In genomic region chr12:95558706-95559406, GRCm38 (mm10) we compare ENCODE assay signal across 18 mouse cellular contexts.
DNase-seq lines count a peak whose midpoint lies in the region; ATAC-seq and TF ChIP-seq lines count a peak whose summit lies in the region.
"Had no signal": no experiment of that assay in that cellular context is flagged by ENCODE, and none has a peak within 500 bp of the region (broad histone marks: within the 10 kb centered on the region; RNA-seq: fewer than 3 reads in every experiment).

No protein-coding gene starts in this region.

- 31% methylated on average over 6 of the region's 6 CpGs for WGBS in forebrain, embryonic 13.5 days
- WGBS in hindbrain, embryonic 16.5 days = 41% methylated on average over 6 of the region's 6 CpGs
- WGBS in stomach, postnatal 0 days = 72% methylated on average over 6 of the region's 6 CpGs

- peaks cover 7% of the 10 kb centered on the region for H3K4me1 ChIP-seq in forebrain, embryonic 13.5 days
- H3K4me1 ChIP-seq in hindbrain, embryonic 16.5 days (ENCODE audit: control insufficient read depth, insufficient read depth, low read depth, low read length) = no peaks in the 10 kb centered on the region
- no peaks in the 10 kb centered on the region for H3K4me1 ChIP-seq in stomach, postnatal 0 days (replicated peaks; ENCODE audit: control insufficient read depth, insufficient read depth)

- peak; percentile 81 for ATAC-seq in forebrain, embryonic 13.5 days
- ATAC-seq in hindbrain, embryonic 16.5 days = peak; percentile 52; the same call in 1 of the 2 replicates
- no peak for ATAC-seq in stomach, postnatal 0 days (ENCODE audit: low FRiP score, low TSS enrichment)

- H3K4me3 ChIP-seq in forebrain, embryonic 13.5 days = no peak overlapping the region
- H3K4me3 ChIP-seq in hindbrain, embryonic 16.5 days (ENCODE audit: low read length) = no peak overlapping the region
- H3K4me3 ChIP-seq in stomach, postnatal 0 days (ENCODE audit: low read depth, low read length) = no peak overlapping the region

- H3K9me3 ChIP-seq in forebrain, embryonic 13.5 days (replicated peaks) = no peaks in the 10 kb centered on the region
- H3K9me3 ChIP-seq in hindbrain, embryonic 16.5 days (ENCODE audit: control insufficient read depth, low read length) = no peaks in the 10 kb centered on the region
- no peaks in the 10 kb centered on the region for H3K9me3 ChIP-seq in stomach, postnatal 0 days (ENCODE audit: control insufficient read depth, low read length)

- no peak for TF ChIP-seq EP300 in stomach, postnatal 0 days (optimal IDR thresholded peaks at IDR 0.05)

- H3K36me3 ChIP-seq in forebrain, embryonic 13.5 days (ENCODE audit: poor library complexity, severe bottlenecking) = no peaks in the 10 kb centered on the region
- no peaks in the 10 kb centered on the region for H3K36me3 ChIP-seq in hindbrain, embryonic 16.5 days (ENCODE audit: control insufficient read depth, insufficient read depth, low read length)
- no peaks in the 10 kb centered on the region for H3K36me3 ChIP-seq in stomach, postnatal 0 days (ENCODE audit: control insufficient read depth, insufficient read depth, low read length)

- H3K27me3 ChIP-seq in forebrain, embryonic 13.5 days = no peaks in the 10 kb centered on the region
- H3K27me3 ChIP-seq in hindbrain, embryonic 16.5 days (replicated peaks; ENCODE audit: control insufficient read depth, insufficient read depth, low read length) = no peaks in the 10 kb centered on the region
- no peaks in the 10 kb centered on the region for H3K27me3 ChIP-seq in stomach, postnatal 0 days (ENCODE audit: control insufficient read depth, insufficient read depth, low read length)

- no peak overlapping the region for H3K9ac ChIP-seq in forebrain, embryonic 13.5 days
- no peak overlapping the region for H3K9ac ChIP-seq in hindbrain, embryonic 16.5 days (ENCODE audit: low read depth, low read length)
- H3K9ac ChIP-seq in stomach, postnatal 0 days (ENCODE audit: low read length) = no peak overlapping the region

- TF ChIP-seq CTCF in stomach, postnatal 0 days (IDR thresholded peaks at IDR 0.05; ENCODE audit: low read depth) = no peak

- H3K27ac ChIP-seq in forebrain, embryonic 13.5 days = no peak overlapping the region
- H3K27ac ChIP-seq in hindbrain, embryonic 16.5 days (ENCODE audit: low read depth, low read length) = no peak overlapping the region
- no peak overlapping the region for H3K27ac ChIP-seq in stomach, postnatal 0 days (replicated peaks)

- peak; percentile 14 for DNase-seq in retina, postnatal 1 day
- DNase-seq in retina, embryonic 14.5 days (ENCODE audit: low spot score) = no peak
- no peak for DNase-seq in kidney, adult 8-10 months
- DNase-seq in stomach, postnatal 0 days (ENCODE audit: low spot score) = no peak
- no peak for DNase-seq in spleen, postnatal 36 days (ENCODE audit: low spot score in 2 of 2)
- DNase-seq: adrenal gland, adult 2 months; cerebellum, adult 11 months; cerebellum, postnatal 14 days; embryo, embryonic 11 days; kidney, adult 11 months; kidney, postnatal 10 days; liver; lung, postnatal 10 days; right cerebral cortex, postnatal 14 days; spleen, adult 18-20 months; thymus, adult 2 months had no signal

- no peak overlapping the region for H3K4me2 ChIP-seq in forebrain, embryonic 13.5 days
- no peak overlapping the region; the same call in 1 of the 2 replicates for H3K4me2 ChIP-seq in hindbrain, embryonic 16.5 days (ENCODE audit: low read length)
- H3K4me2 ChIP-seq in stomach, postnatal 0 days (replicated peaks; ENCODE audit: low read depth) = no peak overlapping the region
